Mouse (Mus musculus) liver, embryonic 16.5 days (tissue): ENCODE measurements around the gene Gm11127. TPM values are rescaled to one million over a fixed set of nuclear protein-coding genes. Genes with fewer than 3 reads are reported as not detected.
"Not testable (repeated sequence)": the region's sequence is repeated elsewhere in the genome, so short reads cannot be mapped to it uniquely, and the experiment has no call there.

ENCODE experiments used
- ATAC-seq: fragments of 200-750 bp; cut with Nextera tagmentation; 2 replicates; pipeline ENCODE4 v1.8.0; 2017; ENCODE audit warnings: low read depth, mild to moderate bottlenecking, moderate number of reproducible peaks, moderate library complexity
- H3K27ac ChIP-seq: fragments of 300-500 bp; sonication (generic); 2 replicates; pipeline ENCODE4 v1.5.1; 2014; ENCODE audit warnings: mild to moderate bottlenecking, low read length
- H3K27me3 ChIP-seq: fragments of 300-500 bp; sonication (generic); 2 replicates; pipeline ENCODE4 v1.6.1; 2014; ENCODE audit warnings: low read depth, low read length, mixed read lengths; ENCODE audit not compliant: control insufficient read depth, insufficient read depth
- H3K36me3 ChIP-seq: fragments of 300-500 bp; sonication (generic); 2 replicates; pipeline ENCODE4 v1.6.1; 2014; ENCODE audit warnings: mild to moderate bottlenecking; ENCODE audit not compliant: control insufficient read depth, insufficient read depth
- H3K4me1 ChIP-seq: fragments of 300-500 bp; sonication (generic); 2 replicates; pipeline ENCODE4 v1.6.1; 2014; ENCODE audit warnings: low read depth, low read length, mixed read lengths; ENCODE audit not compliant: control insufficient read depth
- H3K4me2 ChIP-seq: fragments of 300-500 bp; sonication (generic); 2 replicates; pipeline ENCODE4 v1.6.1; 2014; ENCODE audit warnings: low read depth, low read length, mixed read lengths
- H3K4me3 ChIP-seq: fragments of 300-500 bp; sonication (generic); 2 replicates; pipeline ENCODE4 v1.5.1; 2014; ENCODE audit warnings: low read depth, mild to moderate bottlenecking, low read length
- H3K9ac ChIP-seq: fragments of 300-500 bp; sonication (generic); 2 replicates; pipeline ENCODE4 v1.6.1; 2014; ENCODE audit warnings: low read depth, low read length
- H3K9me3 ChIP-seq: fragments of 300-500 bp; sonication (generic); replicated peaks from 2 replicates; pipeline ENCODE4 v1.6.1; 2016; ENCODE audit warnings: low read length; ENCODE audit not compliant: control insufficient read depth
- WGBS: fragments of 180-500 bp; shearing (Covaris S2); extraction: QIAGEN DNeasy Blood & Tissue Kit; methylation state at CpG from one replicate; pipeline ENCODE4 v1.1.7; 2014; ENCODE audit not compliant: insufficient replicate concordance; 5-methylcytosine and 5-hydroxymethylcytosine counted together
- polyA plus RNA-seq: library from polyadenylated mRNA; unstranded; fragments of >200 nt; fragmentation: Nextera tagmentation; extraction: Ambion mirVana; gene quantifications from 2 replicates; pipeline ENCODE4 v1.2.1, GENCODE M21; 2015

Gene Gm11127
- polyA plus RNA-seq, 1 experiment from 2014 or later, result 0.20 TPM

- H3K27me3 ChIP-seq, result peaks cover 30% of the 10 kb centered on the region
These were observed 24.5 kb upstream of the Gm11127 start for GRCm38 (mm10) chr17:36082519-36083232.

GRCm38 (mm10) chr17:36081901-36082300, 23.7 kb upstream of the Gm11127 start:
- H3K4me2 ChIP-seq, H3K9ac ChIP-seq, H3K27ac ChIP-seq, H3K9me3 ChIP-seq, H3K4me1 ChIP-seq, ATAC-seq, H3K36me3 ChIP-seq, H3K4me3 ChIP-seq: not testable (repeated sequence)
- H3K27me3 ChIP-seq, result peaks cover 30% of the 10 kb centered on the region

More at GRCm38 (mm10) chr17:36082519-36083232, 24.5 kb upstream of the Gm11127 start:
- not testable (repeated sequence) for H3K4me1 ChIP-seq, ATAC-seq, H3K9me3 ChIP-seq, H3K9ac ChIP-seq, H3K27ac ChIP-seq, H3K36me3 ChIP-seq
- peak overlapping the region; percentile 75 for H3K4me2 ChIP-seq
- peak overlapping the region; percentile 60 for H3K4me3 ChIP-seq
- WGBS, result 46% methylated on average over 3 of the region's 6 CpGs

GRCm38 (mm10) chr17:36060829-36061228, 2.7 kb upstream of the Gm11127 start:
- no peak overlapping the region for H3K4me2 ChIP-seq
- H3K27ac ChIP-seq, result no peak overlapping the region
- H3K27me3 ChIP-seq, result no peaks in the 10 kb centered on the region
- no peak overlapping the region for H3K4me3 ChIP-seq
- H3K9me3 ChIP-seq, result no peaks in the 10 kb centered on the region
- no peaks in the 10 kb centered on the region for H3K36me3 ChIP-seq
- ATAC-seq, result no peak
- WGBS, result 16% methylated on average over 2 of the region's 2 CpGs
- H3K4me1 ChIP-seq, result no peaks in the 10 kb centered on the region
- no peak overlapping the region for H3K9ac ChIP-seq

- not testable (repeated sequence) for H3K27ac ChIP-seq, H3K4me3 ChIP-seq, ATAC-seq, H3K27me3 ChIP-seq, H3K9me3 ChIP-seq, H3K36me3 ChIP-seq, H3K4me2 ChIP-seq, H3K9ac ChIP-seq, H3K4me1 ChIP-seq
- 75% methylated on average over 22 of the region's 25 CpGs for WGBS
These were observed 244 bp downstream of the Gm11127 start for GRCm38 (mm10) chr17:36057927-36058326.

GRCm38 (mm10) chr17:36043286-36043685, 14.9 kb downstream of the Gm11127 start:
- Histone ChIP-seq H3K9me3 (no peaks in the 10 kb centered on the region), H3K36me3 (no peaks in the 10 kb centered on the region), H3K27me3 (no peaks in the 10 kb centered on the region), H3K4me3 (peak overlapping the region; percentile 62), H3K4me2 (peak overlapping the region; percentile 85), H3K9ac (peak overlapping the region; percentile 61), H3K4me1 (peaks cover 9% of the 10 kb centered on the region), H3K27ac (peak overlapping the region; percentile 34)
- WGBS, result 77% methylated on average over 3 of the region's 3 CpGs
- no peak for ATAC-seq

DNA sequence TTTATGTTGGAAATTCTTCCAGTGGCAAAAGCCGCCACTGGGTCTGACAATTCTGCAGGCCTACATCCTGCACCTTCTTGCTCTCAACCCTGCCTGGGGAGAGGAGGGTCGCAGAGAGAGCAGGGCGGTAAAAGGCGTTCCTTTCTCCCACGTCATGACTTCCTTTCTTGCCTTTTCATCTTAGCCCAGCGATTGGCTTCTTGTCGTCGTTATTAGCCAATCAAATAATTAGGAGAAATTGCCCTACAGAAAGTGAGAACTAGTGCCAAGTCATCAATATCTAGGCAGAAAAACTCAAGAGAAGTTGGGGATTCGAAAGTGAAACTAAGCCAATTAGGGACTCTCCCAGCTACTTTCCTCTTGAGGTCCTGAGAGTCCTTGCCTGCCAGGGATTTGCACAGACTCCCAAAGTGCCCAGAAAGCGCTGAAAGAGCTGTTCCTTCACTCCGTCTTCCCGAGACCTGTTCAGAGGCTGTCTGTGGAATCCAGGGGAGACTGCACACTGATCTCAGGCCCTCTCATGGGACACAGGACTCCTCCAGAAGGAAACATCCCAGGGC, 15.5 kb downstream of the Gm11127 start, which contains the start of the genes H2-T22 and Gm6034:
TSS of gene H2-T22 (minus strand) at position 138 of the 560 bp plus-strand sequence.
TSS of gene Gm6034 (plus strand) at position 352 of the 560 bp plus-strand sequence.
- Histone ChIP-seq H3K4me3 (peak within 1 kb of the TSS; percentile 62), H3K27ac (peak within 1 kb of the TSS; percentile 34), H3K9ac (peak within 1 kb of the TSS; percentile 61), H3K4me2 (peak within 1 kb of the TSS; percentile 85)
- not testable (repeated sequence) for H3K27me3 ChIP-seq, H3K9me3 ChIP-seq, H3K36me3 ChIP-seq, H3K4me1 ChIP-seq
- WGBS, result under 1% methylated on average over 12 of the region's 12 CpGs
- peak; percentile 93 for ATAC-seq

DNA sequence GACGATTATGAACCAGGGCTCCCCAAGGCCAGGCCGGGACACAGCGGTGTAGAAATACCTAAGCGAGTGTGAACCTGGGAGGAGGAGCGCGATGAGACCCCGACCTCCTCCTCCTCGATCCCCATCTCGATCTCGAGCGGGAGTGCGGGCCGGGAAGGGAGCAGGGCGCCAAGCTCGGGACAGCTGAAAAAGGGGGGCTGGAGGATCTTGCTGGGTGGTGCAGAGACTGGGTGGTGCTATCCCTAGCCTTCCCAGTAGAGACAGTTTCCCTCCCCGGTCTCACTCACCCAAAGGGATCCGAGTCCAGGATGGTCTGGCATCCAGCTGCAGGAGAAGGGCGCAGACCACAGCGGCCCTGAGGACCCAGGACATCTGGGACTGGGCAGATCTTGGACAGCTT, 16.1 kb downstream of the Gm11127 start:
- 5% methylated on average over 19 of the region's 19 CpGs for WGBS
- not testable (repeated sequence) for H3K9me3 ChIP-seq

DNA sequence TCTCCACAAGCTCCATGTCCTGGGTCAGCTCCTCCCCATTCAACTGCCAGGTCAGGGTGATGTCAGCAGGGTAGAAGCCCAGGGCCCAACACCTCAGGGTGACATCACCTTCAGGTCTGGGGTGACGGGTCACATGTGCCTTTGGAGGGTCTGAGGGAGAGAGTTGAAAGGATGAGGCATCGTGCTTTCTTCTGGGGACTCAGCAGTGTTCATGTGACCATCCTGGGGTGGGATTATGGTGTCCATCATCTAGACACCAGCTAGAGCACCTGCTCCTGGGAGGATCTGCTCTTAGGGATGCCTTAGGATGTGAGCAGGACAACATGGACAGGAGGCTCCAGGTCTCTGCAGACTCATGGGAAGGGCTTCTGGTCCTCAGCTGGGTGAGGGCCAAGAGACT, 17.6 kb downstream of the Gm11127 start:
- H3K36me3 ChIP-seq, H3K27ac ChIP-seq, H3K9ac ChIP-seq, H3K9me3 ChIP-seq, H3K4me2 ChIP-seq, ATAC-seq, H3K4me3 ChIP-seq, H3K4me1 ChIP-seq, H3K27me3 ChIP-seq: not testable (repeated sequence)
- 73% methylated on average over 2 of the region's 2 CpGs for WGBS

More for the DNA sequence above, 16.1 kb downstream of the Gm11127 start:
- not testable (repeated sequence) for H3K27ac ChIP-seq, H3K4me1 ChIP-seq, H3K27me3 ChIP-seq, H3K36me3 ChIP-seq
- peak overlapping the region; percentile 85 for H3K4me2 ChIP-seq
- peak; percentile 22; the same call in 1 of the 2 replicates for ATAC-seq
- H3K4me3 ChIP-seq, result peak overlapping the region; percentile 62
- H3K9ac ChIP-seq, result peak overlapping the region; percentile 56

DNA sequence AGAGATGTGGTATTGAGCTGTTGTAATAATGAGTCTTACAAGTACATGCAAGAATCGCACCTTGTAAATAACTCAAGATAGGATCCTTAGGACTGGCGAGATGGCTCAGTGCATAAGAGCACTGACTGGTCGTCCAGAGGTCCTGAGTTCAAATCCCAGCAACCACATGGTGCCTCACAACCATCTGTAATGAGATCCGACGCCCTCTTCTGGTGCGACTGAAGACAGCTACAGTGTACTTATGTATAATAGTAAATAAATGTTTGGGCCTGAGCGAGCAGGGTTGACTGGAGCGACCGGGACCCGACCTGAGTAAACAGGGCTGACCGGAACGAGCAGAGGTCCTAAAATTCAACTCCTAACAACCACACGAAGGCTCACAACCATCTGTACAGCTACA, 22.0 kb downstream of the Gm11127 start:
- 68% methylated on average over 13 of the region's 13 CpGs for WGBS
- not testable (repeated sequence) for H3K9ac ChIP-seq, H3K27me3 ChIP-seq, H3K4me3 ChIP-seq, H3K36me3 ChIP-seq, H3K27ac ChIP-seq, ATAC-seq, H3K4me2 ChIP-seq, H3K4me1 ChIP-seq, H3K9me3 ChIP-seq
